Mouse (Mus musculus) testis, adult 2 months (tissue): ENCODE data around the gene Nup210.

ENCODE experiments used
- CTCF ChIP-seq: fragments of 200-500 bp; IDR thresholded peaks from 2 replicates; pipeline ENCODE4 v1.5.1; 2012; ENCODE audit warnings: low read depth, mild to moderate bottlenecking, inconsistent platforms, low read length, moderate library complexity; ENCODE audit not compliant: control insufficient read depth, insufficient read depth, insufficient replicate concordance
- POLR2A ChIP-seq: fragments of 200-500 bp; IDR thresholded peaks from 2 replicates; pipeline ENCODE4 v1.6.1; 2012; ENCODE audit warnings: low read depth, mild to moderate bottlenecking, inconsistent platforms, low read length, moderate library complexity; ENCODE audit not compliant: control insufficient read depth

- TF ChIP-seq POLR2A (no peak), CTCF (no peak)
Measured at GRCm38 (mm10) chr6:91080033-91080432, 36.6 kb downstream of the Nup210 start.
